ENCODE assay signal across 10 mouse cellular contexts in genomic region chr3:64790509-64791244, GRCm38 (mm10). TPM values are rescaled to one million over a fixed set of nuclear protein-coding genes. Genes with fewer than 3 reads are reported as not detected.
DNase-seq lines count a peak whose midpoint lies in the region; ATAC-seq and TF ChIP-seq lines count a peak whose summit lies in the region.
"Had no signal": no experiment of that assay in that cellular context is flagged by ENCODE, and none has a peak within 500 bp of the region (broad histone marks: within the 10 kb centered on the region; RNA-seq: fewer than 3 reads in every experiment).

No protein-coding gene starts in this region.

- peak; percentile 75 for ATAC-seq in lung, embryonic 14.5 days (ENCODE audit: insufficient read depth)

- no peak overlapping the region for H3K4me2 ChIP-seq in lung, embryonic 14.5 days

- no peak overlapping the region for H3K27ac ChIP-seq in lung, embryonic 14.5 days (ENCODE audit: low read depth)

- no peak overlapping the region for H3K9ac ChIP-seq in lung, embryonic 14.5 days

- H3K36me3 ChIP-seq in lung, embryonic 14.5 days (ENCODE audit: insufficient read depth) = no peaks in the 10 kb centered on the region

- peak; percentile 84 for TF ChIP-seq CTCF in lung, embryonic 14.5 days (IDR thresholded peaks at IDR 0.05; ENCODE audit: low read depth)

- H3K4me3 ChIP-seq in lung, embryonic 14.5 days (ENCODE audit: low read depth, low read length) = no peak overlapping the region

- 41% methylated on average over 10 of the region's 10 CpGs for WGBS in lung, embryonic 14.5 days

- H3K4me1 ChIP-seq in lung, embryonic 14.5 days (ENCODE audit: insufficient read depth) = no peaks in the 10 kb centered on the region

- H3K27me3 ChIP-seq in lung, embryonic 14.5 days (ENCODE audit: insufficient read depth, low read length) = no peaks in the 10 kb centered on the region; the same call in 1 of the 2 replicates

- H3K9me3 ChIP-seq in lung, embryonic 14.5 days (ENCODE audit: low read depth, low read length) = no peaks in the 10 kb centered on the region

- DNase-seq in A20 (ENCODE audit: low read depth, low spot score) = peak; percentile 32
- DNase-seq in NIH3T3 (ENCODE audit: low read depth) = peak; percentile 74
- peak; percentile 65 for DNase-seq in embryo, embryonic 10 days (ENCODE audit: low spot score)
- DNase-seq in gastrocnemius, postnatal 25 days = peak; percentile 7
- peak; percentile 70 for DNase-seq in kidney, postnatal 4 days
- DNase-seq in lung, embryonic 14.5 days = peak; percentile 85
- peak; percentile 86 for DNase-seq in retina, embryonic 14.5 days (ENCODE audit: low spot score)
- DNase-seq in natural killer cell, adult 2 months (ENCODE audit: low spot score in 2 of 2) = no peak

RNA-seq across cellular contexts. Expression of gene Vmn2r7, which starts 53.9 kb away (rescaled TPM):
- not detected for total RNA-seq in gastrocnemius, postnatal 25 days (2021)
- not detected in 2 replicates for polyA plus RNA-seq in lung, embryonic 14.5 days (2014; fragmentation: Nextera tagmentation; extraction: Ambion mirVana)
- polyA plus RNA-seq: gonadal fat pad, adult 2 months; stomach, embryonic 16.5 days had no signal

Comparison
In these comparisons a context has a peak if more than half of its experiments do, and no peak if none do; other contexts are left out.
1. DNase-seq: peak in A20 (single experiment), NIH3T3 (single experiment), embryo, embryonic 10 days (single experiment), gastrocnemius, postnatal 25 days (single experiment), kidney, postnatal 4 days (2 of 2), lung, embryonic 14.5 days (single experiment) and retina, embryonic 14.5 days (single experiment); none in natural killer cell, adult 2 months (0 of 2).